Mouse (Mus musculus) forebrain, postnatal 0 days (tissue): ENCODE measurements at regions not wholly inside any gene's neighbourhood (a gene's known extent, or its start where the extent isn't known, plus 50 kb on each side); places are given as distances from the start of the nearest gene placed in this dataset.

ENCODE experiments used
- ATAC-seq: fragments of 200-750 bp; cut with Nextera tagmentation; 2 replicates; pipeline ENCODE4 v1.8.0; 2017; ENCODE audit warnings: mild to moderate bottlenecking, moderate library complexity
- DNase-seq: peaks from one replicate; pipeline ENCODE4 v3.0.0-alpha.2; 2015
- H3K27ac ChIP-seq: fragments of 300-500 bp; sonication (generic); 2 replicates; pipeline ENCODE4 v1.5.1; 2014; ENCODE audit warnings: low read depth, mild to moderate bottlenecking, antibody characterized with exemption, low read length, moderate library complexity, mixed read lengths
- H3K27me3 ChIP-seq: fragments of 300-500 bp; sonication (generic); 2 replicates; pipeline ENCODE4 v1.6.1; 2014; ENCODE audit warnings: mild to moderate bottlenecking, low read length, mixed read lengths; ENCODE audit not compliant: insufficient read depth
- H3K36me3 ChIP-seq: fragments of 300-500 bp; sonication (generic); 2 replicates; pipeline ENCODE4 v1.6.1; 2014; ENCODE audit warnings: mild to moderate bottlenecking, moderate library complexity; ENCODE audit not compliant: insufficient read depth
- H3K4me1 ChIP-seq: fragments of 300-500 bp; sonication (generic); 2 replicates; pipeline ENCODE4 v1.6.1; 2014; ENCODE audit warnings: antibody characterized with exemption; ENCODE audit not compliant: insufficient read depth
- H3K4me2 ChIP-seq: fragments of 300-500 bp; sonication (generic); 2 replicates; pipeline ENCODE4 v1.6.1; 2014; ENCODE audit warnings: low read depth, mild to moderate bottlenecking, moderate library complexity
- H3K4me3 ChIP-seq: fragments of 300-500 bp; sonication (generic); 2 replicates; pipeline ENCODE4 v1.5.1; 2014; ENCODE audit warnings: low read depth, low read length, mixed read lengths
- H3K9ac ChIP-seq: fragments of 300-500 bp; sonication (generic); 2 replicates; pipeline ENCODE4 v1.6.1; 2014; ENCODE audit warnings: mild to moderate bottlenecking
- H3K9me3 ChIP-seq: fragments of 300-500 bp; sonication (generic); 2 replicates; pipeline ENCODE4 v1.6.1; 2016; ENCODE audit warnings: low read length
- CTCF ChIP-seq: sonication (generic); IDR thresholded peaks from 2 replicates; pipeline ENCODE4 v1.5.1; 2016; ENCODE audit warnings: antibody characterized with exemption, control low read depth, low read depth
- WGBS: fragments of 180-500 bp; shearing (Covaris S2); extraction: QIAGEN DNeasy Blood & Tissue Kit; methylation state at CpG from one replicate; pipeline ENCODE4 v1.1.7; 2014; 5-methylcytosine and 5-hydroxymethylcytosine counted together

DNA sequence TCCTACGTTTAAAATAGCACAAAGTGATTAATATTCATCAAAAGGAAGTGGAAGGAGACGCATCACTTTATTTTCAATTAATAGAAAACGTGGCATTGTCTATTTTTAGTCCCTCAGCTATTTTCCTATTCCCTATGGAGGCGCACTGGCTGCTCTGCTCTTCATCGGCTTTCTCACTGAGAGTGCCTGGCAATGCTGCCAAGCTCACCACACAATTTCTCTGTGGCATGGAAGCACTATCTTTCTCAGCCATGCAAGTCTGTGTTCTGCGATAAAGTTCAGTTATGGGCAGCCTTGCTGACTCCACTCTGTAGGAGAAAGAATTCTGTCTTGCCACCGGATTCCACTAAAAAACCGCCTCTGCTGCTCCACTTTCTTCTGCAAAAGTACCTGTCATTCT lies 67.1 kb upstream of the Mgat4c start:
- Histone ChIP-seq H3K4me1 (no peaks in the 10 kb centered on the region), H3K4me2 (no peak overlapping the region), H3K9ac (no peak overlapping the region), H3K27me3 (no peaks in the 10 kb centered on the region), H3K27ac (no peak overlapping the region), H3K9me3 (no peaks in the 10 kb centered on the region), H3K4me3 (no peak overlapping the region), H3K36me3 (no peaks in the 10 kb centered on the region)
- TF ChIP-seq CTCF = no peak
- DNase-seq (peak; percentile 40), ATAC-seq (peak; percentile 16; the same call in 1 of the 2 replicates)
- WGBS = 55% methylated on average over 8 of the region's 8 CpGs
